Mouse (Mus musculus) layer of hippocampus, adult 9-11 months (tissue): ENCODE results near the gene Btbd9.
"Not testable (repeated sequence)": the region's sequence is repeated elsewhere in the genome, so short reads cannot be mapped to it uniquely, and the experiment has no call there.

Experiments used
- DNase-seq: peaks from one replicate; pipeline ENCODE4 v3.0.0; 2022

Gene Btbd9

DNA sequence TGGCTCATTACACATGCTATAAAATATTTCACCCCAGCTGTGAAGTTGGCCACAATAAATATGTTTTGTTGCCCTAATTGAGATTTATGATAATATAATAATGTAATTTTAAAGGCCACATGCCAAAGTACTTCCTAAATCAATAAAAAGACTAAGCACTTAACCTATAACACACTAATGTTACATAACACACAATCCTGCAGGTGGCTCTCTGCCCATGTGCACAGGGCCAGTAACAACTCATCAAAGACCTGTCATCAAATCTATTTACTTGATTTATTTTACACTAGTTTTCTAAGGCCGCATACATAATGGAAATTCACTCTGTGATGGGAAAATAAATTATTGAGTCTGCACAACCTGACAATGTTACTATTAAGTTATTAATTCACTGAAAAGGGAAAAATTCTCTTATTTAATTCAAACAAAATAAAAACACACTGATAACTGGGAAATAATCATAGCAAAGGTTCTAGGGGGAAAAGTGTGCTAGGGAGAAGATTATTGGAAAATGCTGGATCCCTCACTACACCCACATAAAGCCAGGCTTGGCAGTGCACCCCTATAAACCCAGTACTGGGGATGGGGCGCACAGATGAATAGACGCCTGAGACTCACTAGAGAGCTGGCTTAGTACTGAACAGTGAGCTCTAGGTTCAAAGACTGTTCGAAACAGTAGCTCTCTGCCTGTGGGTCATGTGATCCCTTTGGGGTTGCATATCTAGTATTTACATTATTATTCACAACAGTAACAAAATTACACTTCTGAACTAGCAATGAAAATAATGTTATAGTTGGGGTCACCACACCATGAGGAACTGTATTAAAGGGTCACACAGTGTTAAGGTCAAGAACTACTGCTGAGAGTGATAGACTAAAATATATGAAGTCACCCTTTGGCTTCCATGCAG lies 23.0 kb downstream of the Btbd9 start:
- no peak for DNase-seq

DNA sequence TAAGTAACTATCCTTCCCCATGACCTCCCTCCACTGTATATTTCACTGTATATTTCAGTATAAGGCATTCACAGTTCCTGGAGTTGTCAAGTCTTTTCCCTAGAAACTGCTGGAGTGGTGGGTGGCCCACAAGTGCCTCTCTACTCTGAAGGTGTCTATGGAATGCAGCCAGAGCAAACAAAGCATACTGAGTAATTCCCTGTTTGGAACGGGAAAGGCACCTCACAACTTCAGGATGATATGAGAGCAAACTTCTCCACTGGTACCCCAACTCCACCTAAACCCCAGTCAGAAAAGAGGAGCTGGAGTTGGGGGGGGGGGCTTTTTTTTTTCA lies 25.5 kb downstream of the Btbd9 start:
- no peak for DNase-seq

DNA sequence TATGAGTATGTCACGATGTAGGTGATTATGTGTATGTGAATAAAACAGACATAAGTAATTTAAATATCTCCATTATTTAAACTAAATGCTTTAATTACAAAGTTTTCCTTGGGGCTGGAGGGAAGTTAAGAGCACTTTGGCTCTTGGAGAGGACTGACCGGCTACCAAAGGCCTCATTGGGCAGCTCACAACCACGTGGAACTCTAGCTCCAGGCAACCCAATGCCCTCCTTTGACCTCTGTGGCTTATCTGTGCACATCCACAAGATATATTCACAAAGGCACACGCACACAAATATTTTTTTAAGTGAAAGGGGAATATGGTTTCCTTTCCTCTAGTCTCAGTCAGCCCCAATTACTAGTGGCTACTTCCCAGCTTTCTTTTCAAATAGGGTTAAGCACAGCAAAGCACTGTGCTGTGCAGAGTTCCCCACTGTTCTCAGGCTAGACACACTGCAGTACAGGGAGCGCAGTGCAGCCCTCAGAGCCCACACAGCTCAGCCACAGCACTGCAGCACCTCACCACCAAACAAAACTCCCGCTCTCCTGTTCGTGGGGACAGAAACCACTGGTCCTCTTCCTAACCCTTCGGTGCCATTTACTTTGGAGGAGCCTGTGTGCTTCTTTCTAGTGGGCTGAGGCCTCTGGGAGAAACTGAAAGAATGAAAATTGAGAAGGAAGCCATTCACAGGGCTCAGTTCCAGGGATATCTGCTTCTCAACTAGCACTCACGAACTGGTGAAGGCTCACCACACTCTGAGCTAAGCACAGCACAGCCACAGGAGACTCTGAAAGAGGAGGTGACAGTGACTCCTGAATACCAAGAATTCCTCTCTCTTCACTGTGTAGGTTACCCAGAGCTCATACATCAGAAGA lies 26.2 kb downstream of the Btbd9 start:
- no peak for DNase-seq

DNA sequence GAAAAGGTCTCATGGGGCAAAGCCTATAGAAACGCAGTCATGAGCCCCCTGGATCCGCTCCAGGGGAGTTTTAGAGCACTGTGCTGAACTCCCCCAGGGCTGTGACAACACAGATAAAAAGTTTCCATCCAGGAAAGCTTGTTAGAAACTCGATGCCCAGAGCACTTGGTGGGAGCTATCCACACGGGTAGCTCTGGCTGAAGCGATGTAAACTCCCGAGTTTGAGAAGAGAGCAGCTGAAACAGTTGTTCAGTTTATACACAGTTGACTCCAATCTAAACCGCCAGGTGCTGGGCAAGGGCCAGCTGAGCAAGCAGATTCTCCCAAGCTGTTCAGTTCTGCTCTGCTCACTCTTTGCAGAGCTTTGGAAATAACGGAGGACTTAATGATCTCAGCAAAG lies 37.2 kb downstream of the Btbd9 start:
- DNase-seq = peak; percentile 81

- DNase-seq = no peak
Measured at GRCm38 (mm10) chr17:30536651-30537050, 39.6 kb downstream of the Btbd9 start.

- no peak for DNase-seq
Measured at GRCm38 (mm10) chr17:30533098-30533497, 43.2 kb downstream of the Btbd9 start.

DNA sequence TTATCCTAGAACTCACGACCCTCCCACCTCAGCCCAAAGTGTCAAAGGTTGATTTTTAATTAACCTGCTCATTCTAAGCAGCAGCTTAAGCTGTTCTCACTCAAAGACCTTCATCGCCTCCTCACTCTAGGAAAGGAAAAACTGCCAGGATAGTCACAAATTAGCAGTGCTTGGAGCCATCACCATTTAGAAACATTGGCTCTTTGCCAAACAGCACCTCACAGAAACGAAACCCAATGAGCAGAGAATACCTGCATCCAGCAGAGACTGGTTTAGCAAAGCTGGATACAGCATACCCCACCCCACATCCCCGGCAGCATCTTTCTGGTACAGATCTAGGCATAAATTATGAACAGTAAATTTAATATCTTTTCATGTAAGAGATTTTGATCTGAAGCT lies 45.7 kb downstream of the Btbd9 start:
- no peak for DNase-seq

DNA sequence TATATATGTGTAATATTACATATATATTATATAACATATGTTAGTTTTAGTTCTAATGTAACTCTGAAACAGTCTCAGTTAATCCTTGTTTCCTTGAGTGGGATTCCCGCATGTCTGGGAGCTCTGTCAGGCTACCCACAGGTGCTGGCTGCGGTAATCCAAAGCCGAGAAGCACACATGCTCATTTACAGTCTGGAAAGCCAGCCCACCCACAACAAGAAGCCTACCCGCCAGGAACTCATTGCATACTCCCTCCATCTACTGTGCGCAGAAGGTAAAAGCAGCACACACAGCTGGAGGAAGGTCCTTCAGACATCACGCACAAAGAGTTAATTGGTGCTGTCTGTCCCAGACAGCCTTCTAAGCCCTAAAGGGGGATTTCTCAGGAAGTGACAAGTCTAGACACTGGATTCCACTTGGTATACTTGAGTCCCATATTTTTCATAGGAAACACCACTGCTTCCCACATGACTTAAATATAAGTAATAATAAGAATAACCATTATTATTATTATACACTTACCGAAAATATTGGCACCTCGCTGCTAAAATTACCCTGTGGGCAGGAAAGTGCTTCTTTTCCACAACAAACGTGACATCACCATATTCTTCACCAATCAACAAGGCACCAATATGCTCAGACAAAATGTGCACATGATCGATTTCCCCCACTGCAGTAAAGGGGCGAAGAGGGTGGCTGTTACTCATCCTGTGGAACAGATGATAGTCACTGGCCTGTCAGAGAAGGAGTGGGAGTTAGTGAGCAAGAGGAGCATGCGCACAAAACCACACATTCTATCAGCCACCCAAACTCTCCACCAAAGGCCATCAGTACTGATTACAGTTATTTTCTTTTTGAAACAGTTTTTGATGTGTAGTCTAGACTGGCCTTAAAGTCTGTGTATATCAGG lies 46.4 kb downstream of the Btbd9 start:
- peak; percentile 70 for DNase-seq

DNA sequence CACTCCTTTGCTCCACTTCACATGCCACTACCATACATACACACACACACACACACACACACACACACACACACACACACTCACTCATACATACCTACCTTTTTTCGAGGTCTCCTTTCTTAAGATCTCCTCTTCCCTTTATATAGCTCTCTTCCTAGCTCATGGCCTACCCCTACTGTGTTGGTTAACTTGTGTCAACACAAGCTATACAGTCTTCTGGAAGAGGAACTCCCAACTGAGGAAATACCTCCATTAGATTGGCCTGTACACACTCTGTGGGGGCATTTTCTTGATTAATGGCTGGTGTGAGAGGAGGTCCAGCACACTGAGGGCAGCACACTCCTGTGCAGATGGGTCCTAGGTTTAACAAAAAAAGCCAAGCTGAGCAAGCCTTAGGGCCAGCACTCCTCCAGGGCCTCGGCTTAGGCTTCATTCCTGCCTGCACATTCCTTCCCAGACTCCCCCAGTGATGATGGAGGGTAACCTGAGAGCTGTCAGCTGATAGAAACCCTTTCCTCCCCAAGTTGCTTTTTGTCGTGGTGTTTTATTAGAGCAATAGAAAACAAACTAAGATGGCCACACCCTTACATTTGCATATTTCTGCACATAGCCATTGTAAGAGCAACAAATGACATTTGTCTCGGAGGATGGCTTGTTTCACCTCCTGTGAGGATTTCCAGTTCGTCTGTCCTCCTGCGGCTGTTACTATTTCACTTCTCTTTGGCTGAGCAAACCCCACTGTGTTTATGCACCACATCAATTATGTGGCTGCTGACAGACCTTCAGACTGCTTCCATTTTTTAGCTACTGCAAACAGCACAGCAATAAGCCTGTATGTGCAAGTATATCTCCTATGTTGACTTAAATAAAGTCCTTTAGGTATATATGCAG lies 50.6 kb downstream of the Btbd9 start:
- DNase-seq = no peak

DNA sequence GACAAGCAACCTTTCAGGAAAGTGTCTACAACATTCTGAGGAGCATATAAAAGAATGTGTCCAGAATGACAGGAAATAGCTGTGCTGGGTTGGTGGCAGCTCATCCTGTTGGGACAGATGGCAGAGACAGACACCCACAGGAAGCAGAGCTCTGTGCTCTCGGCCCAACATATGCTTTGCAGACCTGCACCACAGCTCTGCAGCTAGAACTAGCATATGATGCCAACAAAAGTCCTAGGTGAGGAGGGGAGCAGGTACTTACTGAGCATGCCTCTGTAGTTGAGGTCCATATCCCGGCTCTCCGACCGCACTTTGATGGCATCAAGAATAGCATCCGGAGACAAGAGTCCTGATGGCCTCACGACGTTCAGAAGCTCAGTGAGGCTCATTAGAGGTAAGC lies 51.8 kb downstream of the Btbd9 start:
- DNase-seq = peak; percentile 87

- no peak for DNase-seq
Measured at GRCm38 (mm10) chr17:30523783-30524182, 52.5 kb downstream of the Btbd9 start.

GRCm38 (mm10) chr17:30522406-30523078 lies 53.7 kb downstream of the Btbd9 start:
- DNase-seq = no peak

DNA sequence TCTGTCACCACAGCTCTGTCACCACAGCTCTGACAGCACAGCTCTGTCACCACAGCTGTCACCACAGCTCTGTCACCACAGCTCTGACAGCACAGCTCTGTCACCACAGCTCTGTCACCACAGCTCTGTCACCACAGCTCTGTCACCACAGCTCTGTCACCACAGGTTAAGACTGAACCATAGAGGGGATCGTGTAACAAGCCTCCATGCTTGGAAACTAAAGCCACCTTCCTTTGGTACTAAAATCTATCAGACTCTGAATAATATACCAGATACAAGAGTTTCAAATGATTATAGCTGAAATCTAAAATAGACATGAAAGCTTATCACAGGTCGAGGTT lies 57.1 kb downstream of the Btbd9 start:
- DNase-seq = not testable (repeated sequence)

GRCm38 (mm10) chr17:30518431-30519171 lies 57.7 kb downstream of the Btbd9 start:
- DNase-seq = no peak

DNA sequence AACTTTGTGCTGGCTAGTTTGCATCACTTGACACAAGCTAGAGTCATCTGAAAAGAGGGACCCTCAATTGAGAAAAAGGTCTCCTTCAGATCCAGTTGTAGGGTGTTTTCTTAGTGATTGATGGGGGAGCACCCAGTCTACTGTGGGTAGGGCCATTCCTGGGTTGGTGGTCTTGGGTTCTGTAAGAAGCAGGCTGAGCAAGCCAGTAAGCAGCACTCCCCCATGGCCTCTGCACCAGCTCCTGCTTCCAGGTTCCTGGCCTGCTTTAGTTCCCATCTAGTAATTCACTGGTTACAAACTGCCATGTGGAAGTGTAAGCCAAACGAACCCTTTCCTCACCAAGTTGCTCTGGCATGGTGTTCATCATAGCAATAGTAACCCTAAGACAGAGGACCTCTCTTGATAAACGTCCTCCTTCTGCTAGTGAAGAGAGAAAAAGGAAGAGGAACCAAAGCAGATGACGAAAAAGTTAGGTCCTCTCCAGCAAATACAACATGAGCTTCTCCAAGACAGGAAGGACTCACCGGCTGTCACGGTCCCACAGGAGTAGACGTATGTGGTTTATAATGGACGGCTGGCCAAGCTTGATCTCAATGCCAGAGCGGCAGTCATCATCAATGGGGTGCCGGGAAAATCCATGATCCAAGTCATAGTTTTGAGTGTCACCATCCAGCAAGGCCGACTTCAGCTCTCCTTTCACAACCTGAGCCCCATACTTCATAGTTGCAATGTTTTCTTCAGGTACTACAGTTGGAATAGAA lies 59.5 kb downstream of the Btbd9 start:
- no peak for DNase-seq

DNA sequence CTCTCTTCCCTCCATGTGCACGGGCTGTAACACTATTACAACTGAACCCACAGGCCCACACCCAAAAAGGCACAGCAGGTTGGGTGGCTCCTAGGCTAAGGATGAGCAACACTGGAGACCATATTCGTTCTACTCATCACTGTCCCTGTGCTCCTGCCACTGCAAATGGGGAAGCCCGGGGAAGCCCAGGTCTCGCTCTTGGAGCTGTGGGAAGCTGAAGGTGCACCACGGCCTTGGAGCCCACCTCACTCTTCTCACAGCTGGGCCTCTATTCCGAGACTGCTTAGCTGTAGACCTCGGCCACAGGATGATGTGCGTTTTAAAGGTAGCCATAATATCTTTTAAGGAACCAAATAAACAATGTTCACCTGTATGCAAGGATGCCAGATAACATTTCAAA lies 60.9 kb downstream of the Btbd9 start:
- no peak for DNase-seq

GRCm38 (mm10) chr17:30513034-30513433 lies 63.3 kb downstream of the Btbd9 start:
- no peak for DNase-seq

DNA sequence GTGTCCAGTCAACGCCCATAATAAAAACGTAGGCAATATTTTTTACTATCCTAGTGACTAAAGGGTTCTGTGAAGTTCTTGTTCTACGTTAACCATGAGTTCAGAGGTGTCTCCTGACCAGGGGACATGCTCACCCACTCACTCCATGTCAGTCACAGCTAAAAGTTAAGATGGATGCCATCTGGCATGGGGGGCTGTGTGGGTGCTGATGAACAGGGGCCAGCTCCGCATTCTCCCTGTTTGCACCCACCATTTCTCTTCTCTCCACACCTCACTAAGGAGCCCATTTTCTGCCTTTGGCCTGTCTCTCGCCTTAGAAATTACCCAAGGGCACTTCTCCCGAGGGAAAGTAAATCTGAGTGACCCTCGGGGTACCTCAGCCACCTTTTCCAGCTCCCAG lies 63.8 kb downstream of the Btbd9 start:
- no peak for DNase-seq

- no peak for DNase-seq
Measured at GRCm38 (mm10) chr17:30512007-30512406, 64.3 kb downstream of the Btbd9 start.

DNA sequence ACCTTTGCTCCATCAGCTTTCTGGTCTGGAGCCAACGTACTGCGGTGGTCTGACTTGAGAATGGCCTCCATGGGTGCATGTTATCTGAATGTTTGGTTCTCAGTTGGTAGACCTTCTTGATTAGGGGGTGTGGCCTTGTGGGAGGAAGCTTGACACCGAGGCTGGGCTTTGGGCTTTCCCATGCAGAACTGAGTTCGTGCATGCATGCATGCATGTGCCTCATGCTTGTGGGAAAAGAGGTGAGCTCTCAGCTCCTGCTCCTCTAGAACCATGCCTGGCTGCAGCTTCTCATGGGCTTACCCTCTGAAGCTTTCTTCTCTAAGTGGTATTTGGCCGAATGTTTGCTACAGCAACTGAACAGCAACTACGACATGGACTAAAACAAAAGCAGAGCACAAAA lies 64.9 kb downstream of the Btbd9 start:
- DNase-seq = no peak
